Mouse (Mus musculus) B cell, adult 2 months (primary cell): ENCODE data around the gene Hoxa2.

ENCODE experiments used
- DNase-seq, 2 experiments: peaks; one replicate each; pipeline ENCODE4 v3.0.0; 2022

Gene Hoxa2

DNA sequence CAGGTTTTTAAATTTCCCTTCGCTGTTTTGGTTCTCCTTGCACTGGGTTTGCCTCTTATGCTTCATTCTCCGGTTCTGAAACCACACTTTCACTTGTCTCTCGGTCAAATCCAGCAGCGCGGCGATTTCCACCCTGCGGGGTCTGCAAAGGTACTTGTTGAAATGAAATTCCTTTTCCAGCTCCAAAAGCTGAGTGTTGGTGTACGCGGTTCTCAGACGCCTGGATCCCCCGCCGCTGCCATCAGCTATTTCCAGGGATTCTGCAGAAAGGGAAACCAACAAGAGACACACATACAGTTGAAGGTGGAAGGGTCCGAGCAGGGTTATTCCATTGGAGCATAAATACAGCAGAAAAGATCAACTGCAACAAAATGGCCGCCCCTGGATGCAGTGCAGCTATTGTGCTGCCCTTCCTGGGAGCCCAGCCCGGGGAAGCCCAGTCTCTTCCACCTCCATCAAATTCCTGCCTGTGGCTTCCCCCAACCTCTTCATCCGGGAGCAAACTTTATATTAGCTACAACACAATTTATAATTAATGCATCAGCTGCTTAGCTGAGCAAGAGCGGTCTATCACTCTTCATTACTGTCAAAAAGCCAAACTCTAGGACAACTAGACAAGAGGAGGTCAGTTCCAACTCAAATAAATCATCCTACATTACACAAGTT is 1.1 kb downstream of the Hoxa2 start:
- DNase-seq, result no peak

- DNase-seq, result no peak
These were observed 1.8 kb downstream of the Hoxa2 start for GRCm38 (mm10) chr6:52162611-52163365.

DNA sequence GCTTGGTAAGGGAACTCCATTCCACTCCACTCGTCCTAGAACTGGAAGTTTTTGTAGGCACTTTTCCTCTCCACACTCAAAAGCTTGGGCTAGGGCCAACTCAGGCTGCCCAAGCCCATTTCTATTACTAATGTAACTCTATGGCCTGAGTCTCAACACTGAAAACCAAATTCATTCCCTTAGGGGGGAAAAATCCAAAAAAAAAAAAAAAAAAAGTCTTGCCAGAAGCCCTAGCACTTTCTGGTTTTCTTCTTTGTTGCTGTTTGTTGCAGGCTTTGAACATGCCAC is 2.6 kb downstream of the Hoxa2 start:
- DNase-seq, result no peak

- no peak for DNase-seq
These were observed 3.1 kb downstream of the Hoxa2 start for GRCm38 (mm10) chr6:52161336-52162092.

GRCm38 (mm10) chr6:52160511-52161335 is 3.9 kb downstream of the Hoxa2 start:
- DNase-seq, result no peak

DNA sequence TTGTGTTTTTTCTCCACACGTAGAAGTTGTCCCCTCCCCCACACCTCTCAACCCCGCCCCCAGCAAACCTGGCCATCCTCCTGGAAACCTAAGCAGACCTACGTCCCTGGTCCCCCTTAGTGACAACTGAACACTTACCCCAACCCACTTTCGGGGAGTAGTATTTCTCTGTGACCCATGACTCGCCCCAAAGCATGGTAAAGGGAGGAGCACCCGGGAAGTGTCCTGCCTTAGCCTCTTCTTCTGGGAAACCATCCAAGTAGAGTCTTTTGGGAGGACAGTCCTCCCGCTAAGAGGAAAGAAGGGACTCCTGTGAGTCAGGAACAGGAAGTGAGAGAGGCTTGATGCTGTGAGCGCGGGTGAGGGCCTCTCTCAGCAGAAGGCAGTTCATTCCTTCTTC is 4.7 kb downstream of the Hoxa2 start:
- no peak for DNase-seq

- DNase-seq, result no peak
These were observed 5.4 kb downstream of the Hoxa2 start for GRCm38 (mm10) chr6:52159164-52159761.

- peak; percentile 62 to 63 for DNase-seq
These were observed 6.2 kb downstream of the Hoxa2 start, which contains the start of gene Hoxa1 for GRCm38 (mm10) chr6:52158276-52159051. Hoxa1 (minus strand) TSS chr6:52158317.

DNA sequence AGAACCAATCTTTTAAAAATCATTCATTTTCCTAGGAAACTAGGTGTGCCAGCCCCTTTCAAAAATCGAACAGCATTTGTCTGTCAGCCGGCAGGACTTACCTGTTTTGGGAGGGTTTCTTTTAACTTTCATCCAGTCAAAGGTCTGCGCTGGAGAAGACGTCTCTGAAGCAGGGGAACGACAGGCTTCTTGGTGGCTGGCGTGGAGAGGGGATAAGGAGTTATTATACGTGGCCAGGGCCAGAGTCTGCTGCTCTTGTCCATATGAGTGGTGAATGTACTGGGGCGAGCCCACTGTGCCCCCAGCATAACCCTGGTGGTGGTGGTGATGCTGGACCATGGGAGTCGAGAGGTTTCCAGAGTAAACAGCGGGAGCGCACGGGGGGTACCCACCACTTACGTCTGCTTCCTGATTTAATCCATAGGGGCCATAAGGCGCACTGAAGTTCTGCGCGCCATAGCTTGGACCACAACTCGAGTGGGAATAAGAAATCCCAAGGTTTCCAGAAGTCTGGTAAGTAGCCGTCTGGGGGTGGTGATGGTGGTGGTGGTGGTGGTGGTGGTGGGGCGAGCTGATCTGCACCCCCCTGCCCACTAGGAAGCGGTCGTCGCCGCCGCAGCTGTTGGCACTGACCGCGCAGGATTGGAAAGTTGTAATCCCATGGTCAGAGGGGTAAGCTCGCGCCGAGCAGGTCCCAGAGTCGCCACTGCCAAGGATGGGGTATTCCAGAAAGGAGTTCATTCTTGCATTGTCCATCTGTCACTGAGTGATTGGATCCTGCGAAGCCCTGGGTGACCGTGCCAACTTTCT is 7.0 kb downstream of the Hoxa2 start:
- DNase-seq, result no peak

GRCm38 (mm10) chr6:52156551-52157200 is 8.0 kb downstream of the Hoxa2 start:
- DNase-seq, result no peak

DNA sequence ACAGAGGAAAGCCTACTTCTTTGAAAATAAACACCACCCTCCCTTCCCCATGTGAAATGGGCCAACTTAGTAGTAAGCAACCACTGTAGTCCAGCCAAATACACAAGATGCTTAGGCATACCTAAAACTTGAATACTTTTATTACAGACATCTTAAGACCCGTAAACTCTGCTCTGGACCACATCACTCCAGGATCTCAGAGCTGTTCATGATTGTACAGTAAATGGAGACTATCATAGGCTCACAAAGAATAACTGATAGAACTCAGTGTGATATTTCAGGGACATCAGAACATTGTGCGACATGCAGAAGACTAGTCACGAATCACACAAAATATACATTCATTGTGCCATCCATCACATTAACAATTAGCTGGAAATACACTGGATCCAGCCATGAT is 9.2 kb downstream of the Hoxa2 start:
- DNase-seq, result no peak

GRCm38 (mm10) chr6:52154044-52154443 is 10.6 kb downstream of the Hoxa2 start:
- no peak for DNase-seq

DNA sequence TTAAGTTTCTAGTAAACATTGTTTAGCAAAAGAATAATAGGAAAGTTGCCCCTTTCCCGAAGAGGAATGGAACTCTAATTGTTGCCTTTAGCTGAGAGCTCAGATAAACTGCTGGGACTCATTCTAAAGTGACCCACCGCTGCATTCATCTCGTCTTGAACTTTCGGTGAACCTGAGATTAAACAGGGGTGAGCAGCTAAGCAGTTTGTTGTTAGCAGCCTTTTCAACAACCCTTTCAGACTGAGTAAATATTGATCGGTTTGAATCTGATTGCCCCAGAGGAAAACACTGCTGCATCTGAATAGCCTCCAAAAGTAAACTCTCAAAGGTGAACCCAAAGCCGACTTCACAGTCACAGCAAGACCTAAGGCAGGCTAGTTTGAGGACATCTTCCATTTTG is 11.4 kb downstream of the Hoxa2 start:
- DNase-seq, result no peak

GRCm38 (mm10) chr6:52152226-52153193 is 12.1 kb downstream of the Hoxa2 start:
- DNase-seq, result no peak

- no peak for DNase-seq
These were observed 13.1 kb downstream of the Hoxa2 start for GRCm38 (mm10) chr6:52151571-52151970.

DNA sequence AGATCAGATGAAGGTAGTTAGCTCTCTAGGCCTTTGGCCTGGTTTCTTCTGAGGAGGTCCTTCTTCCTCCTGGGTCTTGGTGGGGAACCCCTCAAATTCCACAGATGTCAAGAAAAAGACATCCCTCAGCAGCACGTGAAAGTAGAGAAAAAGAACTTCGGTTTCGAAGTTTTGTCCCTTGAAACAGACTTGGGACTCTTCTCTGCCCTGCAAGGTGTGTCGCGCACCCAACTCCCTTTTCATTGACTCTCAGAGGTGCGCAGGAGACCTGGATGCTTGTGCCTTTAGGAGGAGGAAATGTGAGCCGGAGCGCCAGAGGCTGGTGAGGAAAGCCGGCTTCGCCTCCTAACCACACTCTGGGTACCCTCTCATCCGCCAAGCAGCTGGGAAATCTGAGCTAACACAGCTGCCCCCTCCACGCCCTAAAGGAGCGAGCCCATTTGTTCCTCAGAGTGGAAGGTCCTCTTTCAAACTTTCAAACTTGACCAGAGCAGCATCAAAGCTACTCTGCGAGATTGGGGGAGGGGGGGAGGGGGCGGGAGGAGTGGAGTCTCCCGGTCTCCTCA is 14.1 kb downstream of the Hoxa2 start:
- DNase-seq, result no peak

DNA sequence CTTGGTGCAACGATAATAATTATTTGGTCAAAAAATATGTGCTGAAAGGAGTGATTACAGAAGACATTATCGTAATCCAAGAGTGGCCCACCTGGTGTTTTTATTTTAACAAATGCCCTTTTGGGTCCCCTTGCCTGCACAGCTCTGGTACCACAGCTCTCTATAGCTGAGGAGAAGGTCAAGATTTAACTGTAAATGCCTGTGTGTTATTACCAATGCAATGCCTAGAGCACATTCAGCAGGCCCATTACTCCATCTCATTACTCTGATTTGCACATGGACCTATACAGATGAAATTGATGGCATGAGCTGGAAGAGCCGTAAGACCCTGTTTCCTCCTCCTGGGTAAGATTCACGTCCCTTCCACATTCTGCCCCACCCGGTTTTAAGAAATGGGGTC is 25.5 kb downstream of the Hoxa2 start:
- DNase-seq, result no peak

DNA sequence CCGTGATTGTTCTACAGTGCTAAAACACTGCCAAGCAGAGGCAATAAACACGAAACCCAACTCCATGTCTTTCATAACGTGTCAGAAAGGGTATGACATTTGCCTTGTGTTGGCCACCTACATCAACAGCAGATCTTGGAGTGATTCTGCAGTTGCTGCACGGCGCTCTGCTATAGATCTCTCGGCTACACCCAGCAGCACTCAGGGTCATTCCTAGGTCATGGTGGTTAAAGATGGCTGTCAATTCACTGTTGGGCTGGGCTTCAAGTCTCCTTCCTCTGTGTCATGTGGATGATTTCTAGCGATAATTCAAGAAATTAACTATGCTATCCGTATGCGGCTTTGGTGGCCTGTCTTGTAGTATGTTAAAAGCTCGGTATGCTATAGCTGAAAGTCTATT is 26.1 kb downstream of the Hoxa2 start:
- no peak for DNase-seq
